Mouse (Mus musculus) bone marrow macrophage, adult 2 months (primary cell): ENCODE data around the gene Gm2000.

Experiments
- CTCF ChIP-seq: IDR thresholded peaks from 2 replicates; pipeline ENCODE4 v1.5.1; 2012; ENCODE audit warnings: low read depth, mild to moderate bottlenecking, low read length, moderate library complexity
- POLR2A ChIP-seq: IDR thresholded peaks from 2 replicates; pipeline ENCODE4 v1.6.1; 2012; ENCODE audit warnings: mild to moderate bottlenecking, low read depth, low read length, borderline replicate concordance

DNA sequence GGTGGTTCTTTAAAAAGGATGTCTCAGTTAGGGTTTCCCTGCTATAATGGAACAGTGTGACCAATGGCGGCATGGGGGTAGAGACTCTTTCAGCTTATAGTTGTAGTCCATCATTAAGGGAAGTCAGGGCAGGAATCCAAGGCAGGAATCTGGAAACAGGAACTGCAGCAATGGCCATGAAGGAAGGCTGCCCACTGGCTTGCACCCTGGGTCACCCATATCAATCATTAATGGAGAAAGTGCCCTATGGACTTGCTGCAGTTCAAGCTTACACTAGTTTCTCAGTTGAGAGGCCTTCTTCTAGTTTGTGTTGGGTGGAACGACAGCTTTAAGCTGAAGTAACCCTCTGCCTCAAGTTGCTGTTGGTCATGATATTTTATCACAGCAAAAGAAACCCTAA is 13.4 kb upstream of the Gm2000 start:
- TF ChIP-seq CTCF (no peak), POLR2A (no peak)
